Mouse (Mus musculus) small intestine, adult 2 months (tissue): ENCODE results near the gene Iqcf4.

Source experiments
- CTCF ChIP-seq: fragments of 200-500 bp; IDR thresholded peaks from 2 replicates; pipeline ENCODE4 v1.5.1; 2012; ENCODE audit warnings: low read depth, mild to moderate bottlenecking, control low read depth, inconsistent platforms, low read length, moderate library complexity, mixed read lengths; ENCODE audit not compliant: insufficient replicate concordance, insufficient read length; ENCODE audit errors: extremely low read depth
- POLR2A ChIP-seq: fragments of 200-500 bp; IDR thresholded peaks from 2 replicates; pipeline ENCODE4 v1.6.1; 2012; ENCODE audit warnings: low read depth, mild to moderate bottlenecking, control low read depth, inconsistent platforms, low read length, moderate library complexity

- TF ChIP-seq CTCF (no peak), POLR2A (no peak)
Measured at GRCm38 (mm10) chr9:106610727-106611126, 39.9 kb upstream of the Iqcf4 start.
